Mouse (Mus musculus): ENCODE results near the gene Uox. TPM values are rescaled to one million over a fixed set of nuclear protein-coding genes. Genes with fewer than 3 reads are reported as not detected.

Gene Uox
- polyA plus RNA-seq, 1 experiment from 2014 or later, result 0.08 TPM

GRCm38 (mm10) chr3:146681696-146682095 is 111.5 kb downstream of the Uox start:
- Histone ChIP-seq H3K36me3 (ENCODE audit: insufficient read depth, low read length) (no peaks in the 10 kb centered on the region), H3K9me3 (replicated peaks; ENCODE audit: low read length) (no peaks in the 10 kb centered on the region), H3K4me2 (ENCODE audit: low read length) (peak overlapping the region; percentile 53), H3K4me3 (replicated peaks; ENCODE audit: low read depth, low read length) (0 out of 2 replicates have a peak overlapping the region, but pooled peaks have one; percentile 19), H3K27me3 (ENCODE audit: insufficient read depth, low read length) (no peaks in the 10 kb centered on the region), H3K4me1 (replicated peaks; ENCODE audit: insufficient read depth, low read length) (peaks cover 5% of the 10 kb centered on the region), H3K27ac (no peak overlapping the region), H3K9ac (ENCODE audit: low read depth, low read length) (no peak overlapping the region)
- 41% methylated on average over 8 of the region's 8 CpGs for WGBS
- no peak for TF ChIP-seq CTCF (IDR thresholded peaks at IDR 0.05; ENCODE audit: low read depth)
- ATAC-seq (replicated peaks; ENCODE audit: low FRiP score, low read depth) (no peak), DNase-seq (ENCODE audit: low spot score) (peak; percentile 19)

Other genes starting within 250 kb of the Uox start
- 20.0 and 20.5 TPM in 2 replicates for gene Ssx2ip, start 165.8 kb upstream of the Uox start, polyA plus RNA-seq (2015; fragmentation: Nextera tagmentation; extraction: Ambion mirVana)
- gene Ctbs, start 120.6 kb upstream of the Uox start, polyA plus RNA-seq (2015; fragmentation: Nextera tagmentation; extraction: Ambion mirVana), result 17.8 and 19.0 TPM in 2 replicates
- gene Spata1, start 70.7 kb upstream of the Uox start, polyA plus RNA-seq (2015; fragmentation: Nextera tagmentation; extraction: Ambion mirVana), result 4.5 and 5.0 TPM in 2 replicates
- gene Gng5, start 70.6 kb upstream of the Uox start, polyA plus RNA-seq (2015; fragmentation: Nextera tagmentation; extraction: Ambion mirVana), result 1,152 and 1,249 TPM in 2 replicates
- gene Rpf1, start 49.0 kb upstream of the Uox start, polyA plus RNA-seq (2015; fragmentation: Nextera tagmentation; extraction: Ambion mirVana), result 58.1 and 59.7 TPM in 2 replicates
- gene Dnase2b, start 45.2 kb downstream of the Uox start, polyA plus RNA-seq (2015; fragmentation: Nextera tagmentation; extraction: Ambion mirVana), result not detected in 2 replicates
- gene 4930503B20Rik, start 80.9 kb downstream of the Uox start, polyA plus RNA-seq (2015; fragmentation: Nextera tagmentation; extraction: Ambion mirVana), result not detected in 2 replicates
- 0.63 and 1.2 TPM in 2 replicates for gene Samd13, start 115.2 kb downstream of the Uox start, polyA plus RNA-seq (2015; fragmentation: Nextera tagmentation; extraction: Ambion mirVana)
- 48.0 and 52.4 TPM in 2 replicates for gene Prkacb, start 242.6 kb downstream of the Uox start, polyA plus RNA-seq (2015; fragmentation: Nextera tagmentation; extraction: Ambion mirVana)